Mouse (Mus musculus) bone marrow macrophage, adult 2 months (primary cell): Measurements from ENCODE around the gene Pfkm.

Experiments used
- CTCF ChIP-seq: IDR thresholded peaks from 2 replicates; pipeline ENCODE4 v1.5.1; 2012; ENCODE audit warnings: low read depth, mild to moderate bottlenecking, low read length, moderate library complexity
- POLR2A ChIP-seq: IDR thresholded peaks from 2 replicates; pipeline ENCODE4 v1.6.1; 2012; ENCODE audit warnings: mild to moderate bottlenecking, low read depth, low read length, borderline replicate concordance

DNA sequence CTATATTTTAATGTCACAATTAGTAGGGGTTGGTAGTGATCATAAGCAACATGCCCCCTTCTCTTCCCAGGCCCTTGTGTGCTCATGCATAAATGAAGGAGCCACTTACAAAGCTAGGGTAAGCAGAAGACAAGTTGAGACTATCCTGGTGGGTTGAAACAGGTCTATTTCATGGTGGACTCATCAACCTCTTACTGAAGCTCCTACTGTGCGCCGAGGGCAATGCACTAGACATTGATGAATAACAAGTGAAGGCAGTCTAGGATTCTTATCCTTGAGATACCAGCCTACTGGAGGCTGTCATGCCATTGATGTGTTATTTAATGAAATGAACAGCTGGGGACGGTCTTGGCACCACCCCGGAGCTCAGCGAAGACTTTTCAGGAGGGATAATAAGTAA, 62.9 kb downstream of the Pfkm start:
- TF ChIP-seq CTCF (no peak), POLR2A (no peak)
